Mouse (Mus musculus) R1 (cell line): ENCODE data around the gene Nabp2.

Experiments used
- DNase-seq: peaks from one replicate; pipeline ENCODE4 v3.0.0-alpha.2; 2018; ENCODE audit warnings: low read depth, low spot score

Nabp2 gene

DNA sequence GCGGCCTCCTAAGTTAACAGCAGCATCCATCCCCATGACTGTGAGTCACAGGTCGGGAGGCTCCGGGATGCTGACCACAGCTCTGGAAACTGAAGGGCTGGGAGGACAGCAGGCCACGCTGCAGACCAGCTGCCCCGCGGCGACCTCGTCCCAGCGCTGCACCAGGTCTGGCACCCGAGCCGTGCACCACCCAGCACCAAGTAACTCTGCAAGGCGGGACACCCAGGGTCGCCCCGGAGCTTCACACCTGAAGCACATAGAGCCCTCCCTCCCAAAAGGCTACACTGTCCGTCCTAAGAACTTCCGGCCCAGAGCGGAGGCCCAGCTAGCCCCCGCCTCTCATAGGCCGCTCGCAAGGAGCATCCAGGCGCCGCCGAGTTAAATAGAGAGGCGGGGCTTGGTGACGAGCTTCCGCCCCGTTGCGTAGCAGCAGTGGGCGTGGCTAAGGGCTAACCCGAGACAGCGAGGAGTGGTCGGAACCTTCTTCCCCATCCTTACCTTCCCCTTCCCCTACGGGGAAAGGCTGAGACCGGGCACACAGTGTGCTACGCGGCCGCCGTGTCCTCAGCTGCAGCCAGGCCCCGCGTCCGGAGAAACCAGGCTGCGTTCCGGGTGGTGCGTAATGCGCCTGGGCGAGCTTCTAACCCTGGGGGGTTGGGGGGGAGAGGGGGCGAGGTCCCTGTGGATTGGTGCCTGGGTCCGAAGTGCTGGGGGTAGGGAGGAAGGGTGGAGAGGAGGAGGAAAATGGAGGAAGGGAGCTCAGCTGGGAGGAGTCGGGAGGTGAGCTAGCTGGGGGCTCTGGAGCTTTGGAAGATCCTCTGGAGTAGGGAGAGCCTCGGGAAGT is at the start of gene Nabp2, which contains the start of gene Rnf41:
Gene Nabp2 (minus strand): TSS at position 282 of the 844 bp plus-strand sequence.
Gene Rnf41 (plus strand): TSS at position 447 of the 844 bp plus-strand sequence.
- DNase-seq = peak; percentile 99

DNA sequence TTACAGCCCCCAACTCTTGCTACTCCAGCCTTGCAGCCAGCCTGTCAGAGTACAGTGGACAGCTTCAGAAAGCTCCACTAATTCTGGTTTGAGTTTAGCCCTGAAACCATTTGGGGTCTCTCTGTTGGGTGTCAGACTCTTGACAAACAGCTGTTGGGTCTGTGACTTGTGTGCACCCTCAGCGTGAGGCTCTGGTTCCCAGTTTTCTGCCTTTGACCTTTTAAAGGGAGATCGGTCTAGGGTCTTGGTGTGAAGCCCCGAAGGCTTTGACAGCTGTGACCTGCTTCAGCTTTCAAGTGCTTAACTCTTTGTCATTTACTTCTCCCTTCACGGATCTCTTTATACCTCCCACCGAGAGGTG is 49.0 kb upstream of the Nabp2 start:
- peak; percentile 66 for DNase-seq

DNA sequence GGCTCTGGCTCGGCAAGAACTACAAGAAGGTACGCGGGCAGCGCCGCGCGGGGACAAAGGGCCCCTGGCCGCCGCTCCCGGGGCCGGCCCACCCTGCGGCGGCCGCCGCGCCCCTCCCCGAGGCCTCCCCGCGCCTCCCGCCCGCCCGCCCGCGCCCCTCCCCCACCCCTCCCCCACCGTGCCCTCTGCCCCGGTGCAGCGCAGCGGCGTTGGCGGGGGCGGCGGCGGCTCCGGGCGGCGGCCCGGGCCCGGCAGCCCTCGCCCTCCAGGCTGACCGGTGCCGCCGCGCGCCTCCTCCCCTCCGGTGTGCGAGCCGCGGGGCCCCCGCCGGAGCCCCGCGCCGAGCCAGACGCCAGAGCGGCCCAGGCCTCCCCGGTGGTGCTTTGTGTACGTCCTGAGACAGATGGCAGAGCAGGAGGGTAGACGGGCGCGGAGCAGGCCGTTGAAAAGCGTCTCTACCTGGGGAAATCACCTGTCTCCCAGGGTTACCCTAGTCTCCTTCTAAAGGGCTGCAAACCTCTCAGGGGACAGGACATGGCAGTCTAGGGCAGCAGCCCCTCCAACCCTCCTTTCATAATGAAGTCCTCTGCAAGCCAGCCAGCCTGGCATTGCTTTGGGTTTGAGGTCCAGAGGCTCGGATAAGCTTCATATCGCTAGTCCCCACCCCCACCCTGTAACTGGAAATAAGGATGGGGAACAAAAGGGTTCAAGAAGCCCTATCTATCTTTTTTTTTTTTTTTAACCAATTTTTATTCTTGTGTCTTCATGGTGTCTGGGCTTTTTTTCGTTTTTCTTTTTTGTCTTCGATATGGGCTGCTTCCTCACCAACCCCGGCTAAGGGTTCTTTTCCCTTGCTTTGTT is 48.3 kb upstream of the Nabp2 start:
- DNase-seq = peak; percentile 57

DNA sequence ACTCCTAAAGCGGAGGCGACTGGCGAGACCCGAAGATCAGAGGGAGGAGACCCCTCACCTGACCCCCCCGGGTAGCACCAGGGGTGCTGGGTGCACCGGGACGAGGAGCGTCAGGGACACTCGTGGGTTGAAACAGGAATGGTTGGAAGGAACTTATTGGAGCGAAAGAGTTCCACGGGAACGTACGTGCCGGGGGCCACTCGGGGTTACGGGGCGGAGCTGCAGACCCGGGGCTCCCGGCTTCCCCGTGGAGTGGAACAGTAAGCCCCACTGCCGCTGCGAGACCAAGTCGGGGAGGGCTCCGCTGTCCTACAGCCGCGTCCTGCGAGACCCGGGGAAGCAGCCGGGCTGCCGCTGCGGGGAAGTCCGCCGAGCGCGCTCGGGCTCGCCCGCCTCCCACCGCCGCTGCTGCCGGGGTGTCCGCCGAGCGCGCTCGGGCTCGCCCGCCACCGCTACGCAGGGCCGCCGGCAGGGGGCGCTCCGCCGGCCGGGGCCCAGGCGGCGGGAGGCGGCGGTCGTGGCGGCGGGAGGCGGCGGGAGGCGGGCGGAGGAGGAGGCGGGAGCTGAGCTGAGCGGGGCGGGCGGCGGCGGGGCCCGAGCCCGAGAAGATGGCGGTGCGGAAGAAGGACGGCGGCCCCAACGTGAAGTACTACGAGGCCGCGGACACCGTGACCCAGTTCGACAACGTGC is 47.6 kb upstream of the Nabp2 start, which contains the start of gene Smarcc2:
Gene Smarcc2 (plus strand): TSS at position 530 of the 690 bp plus-strand sequence.
- peak; percentile 55 for DNase-seq

DNA sequence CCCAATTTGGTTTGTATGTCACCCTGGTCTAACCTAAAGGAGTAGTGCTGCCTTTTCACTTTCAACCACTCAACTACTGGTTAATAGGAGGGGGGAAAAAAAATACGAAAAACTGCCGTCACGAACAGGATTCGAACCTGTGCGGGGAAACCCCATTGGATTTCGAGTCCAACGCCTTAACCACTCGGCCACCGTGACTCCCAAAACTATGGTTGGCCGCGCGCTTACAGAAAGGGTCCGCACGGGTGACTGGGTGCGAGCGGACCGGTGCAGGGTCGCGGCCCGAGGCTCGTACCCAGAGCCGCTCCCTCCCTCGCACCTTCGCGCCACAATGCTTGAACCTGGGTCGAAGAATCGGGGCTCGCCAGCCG is 47.0 kb upstream of the Nabp2 start:
- DNase-seq = peak; percentile 85

DNA sequence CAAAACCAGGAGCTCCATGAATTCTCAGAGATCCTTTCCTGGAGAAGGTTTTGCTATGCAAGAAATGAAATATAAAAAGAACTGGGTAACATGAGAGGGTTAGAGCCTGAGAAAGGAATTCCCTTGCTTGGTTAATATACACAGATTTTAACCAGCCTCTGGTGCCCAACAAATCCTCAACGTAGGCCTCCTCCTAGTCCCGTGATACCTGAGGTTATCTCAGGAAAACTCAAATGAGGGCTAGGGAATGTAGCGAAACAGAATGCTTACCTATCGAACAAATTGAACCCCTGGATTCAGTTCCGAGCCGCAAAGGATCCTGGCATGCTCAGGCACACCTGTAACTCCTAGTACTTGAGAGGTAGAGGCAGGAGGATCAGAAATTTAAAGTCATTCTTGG is 46.4 kb upstream of the Nabp2 start:
- DNase-seq = no peak

DNA sequence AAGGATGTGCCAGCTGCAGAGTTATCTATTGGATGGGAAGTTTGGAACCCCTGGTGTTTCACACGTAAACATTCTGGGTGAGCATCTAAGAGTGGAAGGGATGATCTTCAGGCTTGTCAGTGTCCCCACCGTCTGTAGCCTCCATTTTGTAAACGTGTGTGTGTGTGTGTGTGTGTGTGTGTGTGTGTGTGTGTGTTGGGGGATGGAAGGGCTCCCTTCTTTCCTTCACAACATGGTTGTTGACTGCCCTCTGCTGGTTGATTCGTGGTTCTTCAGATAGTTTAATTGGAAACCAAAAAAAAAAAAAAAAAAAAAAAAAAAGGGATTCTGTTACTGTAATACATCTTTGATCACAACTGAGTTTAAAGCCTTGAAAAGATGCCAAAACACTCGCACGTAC is 44.0 kb upstream of the Nabp2 start:
- DNase-seq = peak; percentile 88

DNA sequence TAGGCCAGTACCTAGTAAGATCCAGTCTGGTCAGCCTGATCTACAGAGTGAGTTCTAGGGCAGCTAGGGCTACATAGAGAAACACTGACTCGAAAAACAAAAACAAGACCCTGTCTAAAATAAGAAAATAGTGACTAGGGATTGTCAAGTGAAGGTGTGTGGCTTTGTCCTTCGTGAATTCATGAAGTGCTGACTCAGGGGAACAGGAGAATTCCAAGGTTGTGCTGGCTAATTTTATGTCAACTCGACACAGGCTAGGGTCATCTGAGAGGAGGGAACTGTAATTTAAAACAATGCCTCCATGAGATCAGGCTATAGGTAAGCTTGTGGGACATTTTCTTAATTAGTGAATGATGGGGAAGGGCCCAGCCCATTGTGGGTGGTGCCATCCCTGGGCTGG is 43.2 kb upstream of the Nabp2 start:
- no peak for DNase-seq

DNA sequence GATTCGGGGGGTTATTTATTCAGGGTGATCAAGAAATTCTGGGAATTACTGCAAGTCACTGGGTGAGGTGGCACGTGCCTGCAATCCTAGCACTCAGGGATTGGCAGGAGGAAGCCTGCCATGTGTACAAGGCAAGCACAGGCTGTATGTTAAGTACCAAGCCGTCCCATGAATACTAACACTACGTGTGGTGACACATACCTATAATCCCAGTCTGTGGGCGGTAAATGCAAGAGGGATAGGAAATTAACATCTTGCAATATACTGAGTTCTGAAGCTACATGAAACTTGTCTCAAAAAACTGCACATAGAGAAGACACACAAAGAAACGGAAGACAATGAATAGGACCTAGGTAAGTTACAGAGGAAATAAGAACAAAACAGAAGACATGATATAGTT is 39.7 kb upstream of the Nabp2 start:
- DNase-seq = no peak

DNA sequence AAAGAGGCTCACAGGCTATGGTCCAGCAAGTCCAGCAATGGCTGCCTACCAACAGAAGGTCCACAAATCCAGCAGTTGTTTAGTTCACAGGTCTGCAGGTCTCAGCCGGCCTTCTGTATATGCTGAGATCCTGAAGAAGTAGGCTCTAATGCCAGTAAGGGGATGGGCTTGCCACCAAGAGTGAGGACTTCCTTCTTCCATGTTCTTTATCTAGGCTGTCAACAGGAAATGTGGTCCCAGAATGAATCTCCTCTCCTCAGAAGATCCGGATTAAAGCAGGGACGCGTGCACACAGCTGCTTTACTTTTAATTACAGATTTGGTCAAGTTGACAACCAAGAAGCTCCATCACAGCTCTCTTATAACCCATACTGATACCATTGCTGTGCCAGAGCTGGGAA is 34.1 kb upstream of the Nabp2 start:
- no peak for DNase-seq

DNA sequence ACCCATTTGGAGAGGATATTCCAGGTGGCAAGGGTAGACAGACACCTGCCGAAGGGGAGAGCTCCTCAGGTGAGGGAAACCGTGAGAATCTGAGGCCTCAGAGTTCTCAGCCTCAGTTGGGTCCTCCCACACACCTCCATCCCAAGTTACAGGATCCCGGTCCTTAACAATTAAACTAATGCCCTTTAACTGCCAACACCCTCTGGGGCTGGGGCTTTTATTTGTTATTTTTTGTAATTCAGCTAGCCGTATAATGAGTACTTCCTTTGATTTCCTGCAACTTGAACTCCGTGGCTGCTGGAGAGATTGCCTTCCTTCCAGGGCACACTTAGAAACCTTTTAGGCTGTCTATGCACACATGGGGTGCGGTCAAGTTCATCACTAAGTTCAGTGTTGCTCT is 33.1 kb upstream of the Nabp2 start:
- DNase-seq = no peak

DNA sequence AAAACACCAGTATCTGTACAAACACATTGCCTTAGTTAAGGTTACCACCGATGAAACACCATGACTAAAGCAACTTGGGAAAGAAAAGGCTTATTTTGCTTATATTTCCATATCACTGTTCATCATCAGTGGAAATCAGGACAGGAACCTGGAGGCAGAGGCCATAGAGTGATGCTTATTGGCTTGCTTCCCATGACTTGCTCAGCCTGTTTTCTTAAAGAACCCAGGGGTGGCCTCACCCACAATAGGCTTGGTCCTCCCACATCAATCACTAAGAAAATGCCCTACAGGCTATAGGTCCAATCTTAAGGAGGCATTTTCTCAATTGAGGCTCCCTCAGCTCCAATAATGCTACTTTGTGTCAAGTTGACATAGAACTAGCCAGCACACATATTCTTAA is 31.4 kb upstream of the Nabp2 start:
- no peak for DNase-seq

DNA sequence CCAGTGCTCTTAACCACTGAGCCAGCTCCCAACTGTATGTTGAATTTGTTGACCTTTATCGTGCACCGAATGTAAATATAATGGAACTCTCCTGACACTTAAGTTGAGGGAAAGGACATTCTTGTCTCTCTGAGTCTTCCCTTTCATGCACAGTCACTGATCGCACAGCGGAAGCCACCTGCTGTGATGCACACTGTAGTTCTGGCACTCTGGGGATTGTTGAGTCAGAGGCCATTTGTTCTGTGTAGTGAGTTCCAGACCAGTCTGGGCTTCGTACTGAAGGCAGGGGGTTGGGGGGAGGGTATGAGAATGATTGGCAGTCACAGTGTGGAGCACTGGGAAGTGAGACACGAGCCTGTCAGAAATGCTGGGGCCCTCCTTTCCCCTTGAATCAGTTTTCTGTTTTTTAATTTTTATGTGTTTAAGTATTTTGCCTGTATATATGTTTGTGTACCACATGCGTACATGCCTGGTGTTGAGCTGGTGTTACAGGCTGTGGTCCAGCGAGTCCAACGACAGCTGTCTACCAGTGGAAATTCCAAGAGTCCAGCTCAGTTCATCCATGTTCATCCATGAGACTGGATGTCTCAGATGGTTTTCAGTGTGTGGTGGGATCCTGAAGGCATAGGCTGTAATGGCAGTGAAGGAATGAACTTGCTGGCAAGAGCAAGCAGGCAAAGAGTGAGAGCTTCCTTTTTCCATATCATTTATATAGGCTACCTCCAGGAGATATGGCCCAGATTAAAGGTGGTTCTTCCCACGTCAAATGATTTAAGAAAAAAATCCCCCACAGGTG is 30.2 kb upstream of the Nabp2 start:
- peak; percentile 98 for DNase-seq

DNA sequence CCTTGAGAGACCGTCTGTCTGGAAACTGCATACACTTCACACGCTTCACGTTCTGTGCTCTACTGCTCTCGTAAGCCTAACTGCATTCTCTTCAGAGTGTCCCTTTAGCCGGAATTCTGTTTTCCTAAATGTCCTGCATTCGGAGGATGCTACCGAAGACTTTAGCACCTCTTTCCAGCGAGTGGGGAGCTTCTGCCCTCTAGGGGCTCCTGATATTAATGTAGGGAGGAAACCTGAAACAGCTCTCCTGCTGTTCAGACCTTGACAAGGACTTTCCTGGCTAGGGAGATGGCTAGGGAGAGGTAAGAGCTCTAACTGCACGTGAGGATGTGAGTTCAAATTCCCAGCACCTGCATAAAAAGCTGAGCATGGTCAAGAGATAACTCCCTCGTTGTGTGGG is 29.1 kb upstream of the Nabp2 start:
- peak; percentile 77 for DNase-seq

DNA sequence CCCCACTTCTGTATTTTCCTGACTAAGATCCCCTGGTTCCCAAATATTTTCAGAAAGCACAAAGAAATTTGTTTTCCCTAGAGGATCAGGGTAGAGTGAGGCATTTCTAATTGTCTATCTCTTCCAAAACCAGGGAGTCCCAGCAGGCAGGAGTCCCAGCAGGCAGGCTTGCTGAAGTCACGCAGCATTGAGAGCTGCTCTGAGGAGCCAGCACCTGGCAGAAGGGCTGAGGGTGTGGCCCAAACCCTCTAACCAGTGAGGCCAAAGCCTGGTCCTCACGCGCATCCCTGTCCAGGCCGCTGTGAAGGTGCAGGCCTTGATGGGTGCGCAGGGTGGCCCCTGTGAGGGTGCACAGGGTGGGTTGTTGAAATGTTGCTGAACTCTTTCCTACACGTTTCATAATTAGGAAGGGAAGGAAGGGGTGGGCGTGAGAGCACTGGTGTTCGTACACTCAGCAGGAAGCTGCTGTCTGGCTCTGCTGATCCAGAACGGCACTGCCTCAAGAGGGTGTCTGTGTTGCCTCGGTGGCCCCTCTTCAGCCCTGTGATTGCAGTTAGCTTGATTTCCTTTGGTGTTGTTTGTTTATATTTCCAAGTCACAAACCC is 27.5 kb upstream of the Nabp2 start:
- no peak for DNase-seq

DNA sequence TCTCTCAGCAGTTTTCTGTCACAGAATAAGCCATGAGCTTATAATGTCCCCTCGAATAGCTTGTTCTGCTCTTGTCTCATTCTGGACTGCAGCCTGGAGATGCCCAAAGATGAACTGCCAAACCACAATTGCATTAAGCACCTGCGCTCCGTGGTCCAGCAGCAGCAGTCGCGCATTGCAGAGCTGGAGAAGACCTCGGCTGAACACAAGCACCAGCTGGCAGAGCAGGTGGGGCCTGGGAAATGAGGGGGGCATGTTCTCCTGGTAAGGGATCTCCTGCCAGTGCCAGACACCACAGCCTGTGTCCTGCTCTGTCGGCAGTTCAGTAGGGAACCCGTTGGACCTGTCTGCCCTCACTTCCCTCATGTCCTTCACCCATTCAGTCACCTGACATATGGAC is 25.1 kb upstream of the Nabp2 start:
- no peak for DNase-seq

DNA sequence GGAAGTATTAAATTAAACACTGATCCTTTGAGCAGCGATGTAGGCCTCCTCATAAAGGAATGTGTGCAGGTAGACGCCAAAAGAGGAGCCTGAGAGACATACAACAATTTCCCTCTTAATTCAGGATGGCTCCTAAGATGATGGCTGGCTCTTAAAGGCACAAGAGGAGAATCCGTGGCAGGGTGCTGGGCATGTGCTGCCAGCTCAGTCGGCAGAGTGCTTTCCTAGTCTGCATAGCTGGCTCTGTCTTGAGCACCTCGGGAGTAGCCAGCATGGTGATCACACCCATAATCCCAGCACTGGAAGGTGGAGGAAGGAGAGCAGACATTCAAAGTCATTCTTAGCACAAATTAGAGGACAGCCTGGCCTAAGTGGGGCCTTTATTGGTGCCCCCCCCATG is 24.6 kb upstream of the Nabp2 start:
- no peak for DNase-seq

DNA sequence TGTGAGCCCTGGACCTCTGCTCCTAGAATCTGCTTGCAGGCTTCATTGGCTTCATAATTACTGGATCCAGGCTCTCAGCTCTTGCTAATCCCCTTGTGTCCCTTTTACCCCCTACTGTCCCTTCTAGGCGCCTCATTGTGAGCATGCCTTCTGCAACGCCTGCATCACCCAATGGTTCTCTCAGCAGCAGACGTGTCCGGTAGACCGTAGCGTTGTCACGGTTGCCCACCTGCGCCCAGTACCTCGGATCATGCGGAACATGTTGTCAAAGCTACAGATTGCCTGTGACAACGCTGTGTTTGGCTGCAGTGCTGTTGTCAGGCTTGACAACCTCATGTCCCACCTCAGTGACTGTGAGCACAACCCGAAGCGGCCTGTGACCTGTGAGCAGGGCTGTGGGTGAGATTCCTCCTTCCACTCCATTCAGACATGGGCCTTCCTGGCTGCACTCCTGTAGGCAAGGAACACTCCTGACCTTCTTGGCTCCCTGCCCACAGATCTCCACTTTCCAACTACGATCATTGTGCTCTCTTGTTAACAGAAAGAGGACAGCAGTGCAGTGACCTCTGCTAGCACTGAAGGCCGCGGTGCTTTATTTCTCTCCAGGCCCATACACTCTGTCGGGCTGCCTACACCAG is 24.0 kb upstream of the Nabp2 start:
- no peak for DNase-seq

DNA sequence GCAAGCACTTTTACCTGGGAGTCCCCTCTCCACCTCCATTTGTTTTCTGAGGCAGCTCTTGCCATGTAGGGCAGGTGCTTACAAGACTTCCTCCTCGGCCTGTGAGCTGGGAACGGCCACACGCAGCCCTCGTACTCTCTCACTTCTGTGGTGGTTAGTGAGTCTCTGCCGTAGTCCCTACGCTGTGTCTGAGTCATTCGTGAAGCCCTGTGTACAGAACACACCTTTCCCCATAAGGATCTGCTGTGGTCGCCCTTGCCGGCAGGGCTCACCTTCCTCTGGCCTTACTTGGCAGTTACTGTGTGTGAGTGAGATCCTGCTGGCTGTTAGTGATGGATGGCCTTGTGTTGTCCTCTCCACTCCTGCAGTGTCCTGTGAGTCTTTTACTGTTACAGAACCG is 23.4 kb upstream of the Nabp2 start:
- DNase-seq = no peak

DNA sequence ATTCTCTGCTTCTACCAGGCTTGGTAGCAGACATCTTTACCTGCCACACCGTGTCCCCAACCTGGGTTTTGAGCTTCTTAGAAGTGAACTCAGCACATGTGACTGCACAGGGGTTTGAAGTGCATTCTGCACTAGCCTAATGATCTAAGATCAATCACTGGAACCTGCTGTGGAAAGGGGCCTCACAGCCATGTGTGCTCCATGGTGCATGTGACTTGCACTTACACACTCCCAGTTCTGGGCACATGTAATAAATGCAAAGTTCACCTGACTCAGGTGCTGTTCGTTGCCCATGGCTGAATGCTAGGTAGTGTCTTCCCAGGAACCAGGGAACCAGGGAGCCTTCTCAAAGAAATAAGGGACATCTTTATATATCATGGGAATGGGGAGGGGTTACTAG is 22.1 kb upstream of the Nabp2 start:
- DNase-seq = no peak
